Mouse (Mus musculus) fibroblast of lung, adult 2 months (primary cell): ENCODE measurements around the gene Adk.
A peak's percentile ranks its signal among the peaks of the same experiment; 100 is the strongest.

Source experiments
- DNase-seq: peaks from one replicate; pipeline ENCODE4 v3.0.0-alpha.2; 2011; ENCODE audit warnings: low read depth

Adk gene

GRCm38 (mm10) chr14:21052112-21052780, at the start of gene Adk, which contains the start of gene Ap3m1:
Adk (plus strand) TSS chr14:21052574.
Ap3m1 (minus strand) TSS chr14:21052508.
- peak; percentile 92 for DNase-seq

- DNase-seq: no peak
Measured at GRCm38 (mm10) chr14:21013800-21014334, 38.5 kb upstream of the Adk start.

- no peak for DNase-seq
Measured at GRCm38 (mm10) chr14:21017871-21018270, 34.5 kb upstream of the Adk start.

- no peak for DNase-seq
Measured at GRCm38 (mm10) chr14:21018977-21019376, 33.4 kb upstream of the Adk start.

DNA sequence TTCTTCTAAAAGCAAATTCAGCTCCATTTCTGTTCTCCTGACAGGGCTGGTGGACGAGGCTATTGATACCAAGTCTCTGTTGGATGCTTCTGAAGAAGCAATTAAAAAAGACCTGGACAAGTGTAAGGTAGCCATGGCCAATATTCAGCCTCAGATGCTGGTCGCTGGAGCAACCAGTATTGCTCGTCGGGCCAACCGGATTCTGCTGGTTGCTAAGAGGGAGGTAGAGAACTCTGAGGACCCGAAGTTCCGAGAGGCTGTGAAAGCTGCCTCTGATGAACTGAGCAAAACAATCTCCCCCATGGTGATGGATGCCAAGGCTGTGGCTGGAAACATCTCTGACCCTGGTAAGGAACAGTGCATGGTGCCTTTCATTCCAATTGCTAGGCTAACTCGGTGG, 31.9 kb upstream of the Adk start:
- no peak for DNase-seq

- DNase-seq: no peak
Measured at GRCm38 (mm10) chr14:21027542-21027941, 24.8 kb upstream of the Adk start.

DNA sequence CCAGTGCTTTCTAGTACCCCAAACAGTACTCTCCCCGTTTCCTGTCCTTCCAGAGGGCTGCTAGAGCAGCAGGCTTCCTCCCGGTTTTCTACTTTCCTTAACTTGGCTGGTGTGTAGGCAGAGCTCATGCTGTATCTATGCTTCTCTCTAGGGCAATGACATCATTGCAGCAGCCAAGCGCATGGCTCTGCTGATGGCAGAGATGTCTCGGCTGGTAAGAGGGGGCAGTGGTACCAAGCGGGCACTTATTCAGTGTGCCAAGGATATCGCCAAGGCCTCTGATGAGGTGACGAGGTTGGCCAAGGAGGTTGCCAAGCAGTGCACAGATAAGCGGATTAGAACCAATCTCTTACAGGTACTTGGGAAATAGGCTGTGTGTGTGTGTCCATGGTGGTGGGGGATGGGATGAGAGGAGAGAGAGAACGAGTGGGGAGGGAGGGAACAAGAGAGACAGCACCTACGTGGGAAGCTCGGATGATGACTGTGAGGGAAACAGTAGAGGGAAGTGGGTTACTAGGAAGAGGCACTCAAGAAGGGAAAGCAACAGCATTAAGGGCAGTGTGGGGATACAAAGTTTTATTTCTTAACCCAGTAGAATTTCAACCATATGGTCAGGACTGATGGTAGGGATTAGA, 23.2 kb upstream of the Adk start:
- no peak for DNase-seq

DNA sequence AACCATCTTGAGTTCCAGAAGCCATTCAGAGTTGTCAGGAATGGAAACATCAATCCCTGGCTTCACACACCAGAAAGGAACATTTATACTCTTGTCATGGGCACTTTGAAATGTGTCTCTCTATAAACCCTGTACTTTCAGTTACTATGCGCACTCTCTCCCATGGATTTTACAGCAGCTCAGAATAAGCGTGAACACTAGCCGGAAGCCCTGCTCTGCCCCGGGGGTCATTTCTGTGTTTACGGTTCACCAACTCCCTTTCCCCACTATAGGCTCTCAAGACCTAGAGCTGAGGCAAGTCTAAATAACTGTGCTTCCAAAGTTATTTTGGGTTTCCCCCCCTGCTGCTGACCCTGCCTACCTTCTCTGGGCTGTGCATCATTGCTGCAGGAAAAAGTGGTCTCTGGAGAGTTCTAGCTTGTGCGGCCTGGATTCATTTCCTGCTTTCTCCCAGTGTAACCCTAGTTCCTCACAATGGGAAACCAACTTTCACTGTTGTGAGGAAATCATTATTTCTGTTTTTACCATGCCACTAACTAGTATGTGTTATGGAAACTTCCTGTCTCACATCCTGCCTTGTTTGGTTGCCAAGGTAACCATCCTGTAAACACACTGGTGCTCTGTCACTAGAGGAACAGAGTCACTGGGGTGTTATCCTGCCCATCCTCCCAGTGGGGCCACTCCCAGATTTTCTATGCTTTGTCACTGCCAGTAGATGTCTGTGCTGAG, 20.4 kb upstream of the Adk start:
- DNase-seq: no peak

DNA sequence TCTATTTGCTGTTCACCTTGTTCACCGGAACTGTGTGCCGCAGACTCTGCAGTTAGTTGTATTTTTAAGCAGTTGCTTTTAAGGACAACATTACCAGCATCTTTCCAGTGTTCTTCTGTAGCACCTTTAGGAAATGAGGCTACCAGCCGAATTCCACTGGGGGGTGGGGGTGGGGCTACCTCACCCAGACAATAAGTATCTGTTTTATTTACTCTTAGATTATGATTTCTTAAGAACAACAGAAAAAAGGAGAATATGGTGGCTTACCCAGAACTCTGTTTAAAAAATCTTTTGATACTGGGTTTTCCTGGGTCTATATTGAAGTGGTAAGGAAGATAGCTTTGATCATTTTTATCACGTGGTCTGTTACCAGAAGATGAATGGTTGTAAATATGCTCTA, 18.1 kb upstream of the Adk start:
- no peak for DNase-seq

DNA sequence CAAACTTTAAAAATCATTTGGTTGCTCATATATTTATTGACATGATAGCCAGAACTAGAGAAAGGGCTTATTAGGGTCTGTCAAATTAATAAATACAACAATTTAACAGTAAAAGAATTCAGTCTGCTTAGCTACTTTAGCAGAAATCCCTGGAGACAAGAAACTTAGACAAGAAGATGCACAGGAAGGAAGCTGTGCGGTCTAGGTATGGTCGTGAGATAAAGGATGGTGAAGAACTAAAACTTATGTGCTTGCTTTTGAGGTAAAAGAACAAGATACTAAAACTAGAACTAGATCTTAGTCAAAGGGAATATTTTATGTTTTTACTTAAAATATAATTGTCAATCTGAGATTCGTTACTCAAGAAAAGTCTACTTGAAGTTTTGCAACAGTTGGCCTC, 17.6 kb upstream of the Adk start:
- DNase-seq: no peak

DNA sequence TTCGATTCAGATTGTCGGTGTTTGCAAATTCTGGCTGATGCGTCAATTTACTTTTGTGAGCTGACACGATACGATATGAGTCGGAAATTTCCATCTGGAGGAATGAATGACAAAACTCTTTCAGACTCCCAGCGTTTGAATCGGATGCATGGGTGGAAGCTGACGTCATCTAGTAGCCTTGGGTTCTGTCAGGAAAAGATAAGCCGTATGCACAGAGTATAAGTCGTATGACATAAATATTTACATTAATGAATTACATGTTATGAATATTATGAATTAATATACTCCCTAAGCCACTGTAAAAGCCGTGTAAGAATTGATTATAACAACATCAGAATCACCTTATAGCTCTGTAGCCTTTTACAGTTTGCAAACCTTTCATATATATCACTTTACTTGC, 13.3 kb upstream of the Adk start:
- DNase-seq: no peak

DNA sequence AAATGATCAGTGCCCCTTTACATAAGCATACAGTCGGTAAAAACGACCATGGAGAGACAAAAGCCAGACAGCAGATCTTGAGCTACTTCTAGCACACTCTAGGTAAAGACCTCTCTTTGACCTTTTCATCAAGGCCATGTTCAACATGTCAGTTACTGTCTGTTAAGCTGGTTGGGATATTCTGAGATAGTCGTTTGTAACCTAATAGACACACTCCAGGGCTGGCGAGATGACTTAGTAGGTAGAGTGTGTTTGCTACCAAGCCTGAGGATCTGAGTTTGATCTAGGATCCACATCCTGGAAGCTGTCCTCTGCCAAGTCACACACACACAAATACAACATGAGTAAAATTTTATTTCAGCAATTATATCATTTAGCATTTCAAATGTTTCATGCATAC, 12.8 kb upstream of the Adk start:
- no peak for DNase-seq

- DNase-seq: no peak
Measured at GRCm38 (mm10) chr14:21047840-21048239, 4.5 kb upstream of the Adk start.

GRCm38 (mm10) chr14:21048879-21049278, 3.5 kb upstream of the Adk start:
- DNase-seq: no peak

- no peak for DNase-seq
Measured at GRCm38 (mm10) chr14:21050734-21051133, 1.6 kb upstream of the Adk start.

GRCm38 (mm10) chr14:21051380-21052111, 828 bp upstream of the Adk start:
- no peak for DNase-seq

- no peak for DNase-seq
Measured at GRCm38 (mm10) chr14:21052781-21053130, 382 bp downstream of the Adk start.

GRCm38 (mm10) chr14:21053151-21053550, 777 bp downstream of the Adk start:
- no peak for DNase-seq

- DNase-seq: no peak
Measured at GRCm38 (mm10) chr14:21053586-21053985, 1.2 kb downstream of the Adk start.

GRCm38 (mm10) chr14:21058972-21059371, 6.6 kb downstream of the Adk start:
- no peak for DNase-seq

DNA sequence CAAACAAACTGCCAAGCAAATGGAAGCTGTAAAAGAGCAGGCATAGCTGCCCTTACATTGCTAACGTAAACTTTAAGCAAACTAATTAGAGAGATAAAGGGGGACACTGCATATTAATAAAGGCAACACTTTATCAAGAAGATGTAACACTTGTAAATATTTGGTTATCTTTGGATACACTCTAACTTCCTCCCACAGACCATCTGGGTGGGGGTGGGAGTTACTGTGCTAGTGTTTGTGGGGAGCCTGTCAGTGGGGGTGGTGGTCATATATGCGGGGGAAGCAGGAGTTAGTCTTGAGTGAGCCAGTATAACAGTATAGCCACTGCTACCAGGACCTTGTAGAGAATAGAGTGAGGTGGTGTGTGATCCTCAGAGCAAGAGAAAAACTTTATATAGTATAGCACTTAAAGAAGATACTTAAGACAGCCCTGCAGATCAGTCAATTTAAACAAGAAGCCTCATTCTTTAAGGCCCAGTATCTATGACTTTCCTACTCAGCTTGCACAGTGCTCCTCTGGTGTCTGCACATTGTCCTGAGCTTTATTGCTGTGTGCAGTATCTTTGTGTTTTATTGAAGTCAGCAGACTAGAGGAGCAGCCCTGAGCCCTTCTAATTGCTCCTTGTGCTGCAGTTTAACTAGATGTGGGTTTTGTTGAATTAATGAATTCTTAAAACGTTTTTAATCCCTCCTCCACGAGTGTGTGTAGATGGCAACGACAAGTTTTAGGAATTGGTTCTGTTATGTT, 10.6 kb downstream of the Adk start:
- no peak for DNase-seq

DNA sequence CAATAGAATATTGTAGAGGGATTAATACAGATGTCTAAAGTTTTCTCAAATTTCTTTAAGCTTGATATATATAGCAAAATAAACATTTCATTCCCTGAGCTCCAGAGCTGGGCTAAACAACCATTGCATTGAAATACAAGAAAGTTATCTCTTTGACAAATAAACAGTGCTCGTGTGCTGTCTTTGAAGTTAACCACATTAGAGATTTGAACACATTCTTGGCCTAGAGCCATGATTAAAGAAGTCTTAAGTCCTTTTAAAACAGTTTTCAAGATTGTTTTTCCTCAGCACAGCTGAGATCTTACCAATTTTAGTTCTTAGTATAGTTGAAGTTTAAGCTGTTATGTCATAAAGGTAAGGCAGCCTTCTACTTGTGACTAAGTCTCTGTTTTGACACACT, 11.9 kb downstream of the Adk start:
- no peak for DNase-seq
